Mouse (Mus musculus) cortical plate, adult 2 months (tissue): ENCODE results near the gene Rgs6.

Experiments used
- CTCF ChIP-seq: fragments of 200-500 bp; IDR thresholded peaks from 2 replicates; pipeline ENCODE4 v1.5.1; 2011; ENCODE audit warnings: mild to moderate bottlenecking, control low read depth, low read length; ENCODE audit not compliant: insufficient read depth; ENCODE audit errors: extremely low read depth
- POLR2A ChIP-seq: fragments of 200-500 bp; IDR thresholded peaks from 2 replicates; pipeline ENCODE4 v1.6.1; 2011; ENCODE audit warnings: mild to moderate bottlenecking, low read length, control low read depth; ENCODE audit not compliant: insufficient read depth; ENCODE audit errors: extremely low read depth

GRCm38 (mm10) chr12:82932706-82933461, 344.8 kb downstream of the Rgs6 start:
- TF ChIP-seq CTCF: no peak
- no peak for TF ChIP-seq POLR2A
